Mouse (Mus musculus) liver, adult 2 months (tissue): ENCODE measurements around the gene Gfi1.

Source experiments
- CTCF ChIP-seq: fragments of 200-500 bp; IDR thresholded peaks from 2 replicates; pipeline ENCODE4 v1.5.1; 2011; ENCODE audit warnings: low read depth, low read length, control low read depth
- POLR2A ChIP-seq: fragments of 200-500 bp; IDR thresholded peaks from 2 replicates; pipeline ENCODE4 v1.6.1; 2011; ENCODE audit warnings: low read length, control low read depth; ENCODE audit not compliant: insufficient read depth; ENCODE audit errors: extremely low read depth

GRCm38 (mm10) chr5:107754740-107755139 is 28.9 kb upstream of the Gfi1 start:
- no peak for TF ChIP-seq POLR2A
- TF ChIP-seq CTCF, result no peak
